Mouse (Mus musculus): ENCODE data around the gene Abcc1. TPM values are rescaled to one million over a fixed set of nuclear protein-coding genes. Genes with fewer than 3 reads are reported as not detected.

The Abcc1 gene
- total RNA-seq, 2 experiments from 2014 or later: 28.9 to 80.1 TPM

GRCm38 (mm10) chr16:14372817-14373301 lies 11.5 kb downstream of the Abcc1 start:
- ATAC-seq (replicated peaks; ENCODE audit: poor library complexity, severe bottlenecking): no peak

GRCm38 (mm10) chr16:14375942-14376341 lies 14.6 kb downstream of the Abcc1 start:
- no peak for ATAC-seq (replicated peaks; ENCODE audit: poor library complexity, severe bottlenecking)

- ATAC-seq (replicated peaks; ENCODE audit: poor library complexity, severe bottlenecking): no peak
Measured at GRCm38 (mm10) chr16:14376352-14376751, 15.0 kb downstream of the Abcc1 start.

- no peak for ATAC-seq (replicated peaks; ENCODE audit: poor library complexity, severe bottlenecking)
Measured at GRCm38 (mm10) chr16:14377321-14377720, 16.0 kb downstream of the Abcc1 start.

GRCm38 (mm10) chr16:14378654-14379053 lies 17.3 kb downstream of the Abcc1 start:
- peak; percentile 85 for ATAC-seq (replicated peaks; ENCODE audit: poor library complexity, severe bottlenecking)

GRCm38 (mm10) chr16:14379888-14380287 lies 18.5 kb downstream of the Abcc1 start:
- ATAC-seq (replicated peaks; ENCODE audit: poor library complexity, severe bottlenecking): peak; percentile 61

- ATAC-seq (replicated peaks; ENCODE audit: poor library complexity, severe bottlenecking): no peak
Measured at GRCm38 (mm10) chr16:14381061-14381665, 19.8 kb downstream of the Abcc1 start.

GRCm38 (mm10) chr16:14399303-14399702 lies 37.9 kb downstream of the Abcc1 start:
- no peak for ATAC-seq (replicated peaks; ENCODE audit: poor library complexity, severe bottlenecking)

GRCm38 (mm10) chr16:14403507-14403906 lies 42.1 kb downstream of the Abcc1 start:
- ATAC-seq (replicated peaks; ENCODE audit: poor library complexity, severe bottlenecking): no peak

- no peak for ATAC-seq (replicated peaks; ENCODE audit: poor library complexity, severe bottlenecking)
Measured at GRCm38 (mm10) chr16:14405636-14406035, 44.3 kb downstream of the Abcc1 start.

- no peak for ATAC-seq (replicated peaks; ENCODE audit: poor library complexity, severe bottlenecking)
Measured at GRCm38 (mm10) chr16:14409124-14409523, 47.8 kb downstream of the Abcc1 start.

- ATAC-seq (replicated peaks; ENCODE audit: poor library complexity, severe bottlenecking): peak; percentile 44
Measured at GRCm38 (mm10) chr16:14409776-14410175, 48.4 kb downstream of the Abcc1 start.

- ATAC-seq (replicated peaks; ENCODE audit: poor library complexity, severe bottlenecking): no peak
Measured at GRCm38 (mm10) chr16:14410611-14411010, 49.3 kb downstream of the Abcc1 start.

- no peak for ATAC-seq (replicated peaks; ENCODE audit: poor library complexity, severe bottlenecking)
Measured at GRCm38 (mm10) chr16:14411156-14411555, 49.8 kb downstream of the Abcc1 start.

GRCm38 (mm10) chr16:14412551-14412950 lies 51.2 kb downstream of the Abcc1 start:
- no peak for ATAC-seq (replicated peaks; ENCODE audit: poor library complexity, severe bottlenecking)

GRCm38 (mm10) chr16:14415206-14415605 lies 53.8 kb downstream of the Abcc1 start:
- no peak for ATAC-seq (replicated peaks; ENCODE audit: poor library complexity, severe bottlenecking)

- no peak for ATAC-seq (replicated peaks; ENCODE audit: poor library complexity, severe bottlenecking)
Measured at GRCm38 (mm10) chr16:14416957-14417618, 55.7 kb downstream of the Abcc1 start.

- ATAC-seq (replicated peaks; ENCODE audit: poor library complexity, severe bottlenecking): no peak
Measured at GRCm38 (mm10) chr16:14420496-14421132, 59.3 kb downstream of the Abcc1 start.

GRCm38 (mm10) chr16:14422081-14422480 lies 60.7 kb downstream of the Abcc1 start:
- ATAC-seq (replicated peaks; ENCODE audit: poor library complexity, severe bottlenecking): no peak

GRCm38 (mm10) chr16:14429371-14429770 lies 68.0 kb downstream of the Abcc1 start:
- ATAC-seq (replicated peaks; ENCODE audit: poor library complexity, severe bottlenecking): no peak

- no peak for ATAC-seq (replicated peaks; ENCODE audit: poor library complexity, severe bottlenecking)
Measured at GRCm38 (mm10) chr16:14432996-14433395, 71.6 kb downstream of the Abcc1 start.

All from granulocyte monocyte progenitor cell, adult 5-6 weeks (primary cell).